Mouse (Mus musculus) urinary bladder, adult 2 months (tissue): ENCODE results near the gene Psors1c2. TPM values are rescaled to one million over a fixed set of nuclear protein-coding genes. Genes with fewer than 3 reads are reported as not detected.

Source experiments
- DNase-seq: peaks from one replicate; pipeline ENCODE4 v3.0.0; 2022; ENCODE audit warnings: low spot score
- polyA plus RNA-seq: library from polyadenylated mRNA; depleted of rRNA; stranded (reverse); fragments of >200 nt; gene quantifications from 2 replicates; pipeline ENCODE4 v1.2.3, GENCODE M21; 2012; rRNA removed

Gene Psors1c2
- polyA plus RNA-seq, 1 experiment = 0.15 TPM

GRCm38 (mm10) chr17:35557351-35557750 is 24.4 kb downstream of the Psors1c2 start:
- DNase-seq = no peak

- no peak for DNase-seq
Observed at GRCm38 (mm10) chr17:35558216-35558615, 25.2 kb downstream of the Psors1c2 start.

- DNase-seq = no peak
Observed at GRCm38 (mm10) chr17:35567150-35567549, 34.1 kb downstream of the Psors1c2 start, which contains the start of gene 2300002M23Rik. Gene 2300002M23Rik, plus strand, starts transcription at chr17:35567450.

GRCm38 (mm10) chr17:35567767-35568166 is 34.8 kb downstream of the Psors1c2 start:
- DNase-seq = no peak

- DNase-seq = no peak
Observed at GRCm38 (mm10) chr17:35569091-35569944, 36.3 kb downstream of the Psors1c2 start.

- no peak for DNase-seq
Observed at GRCm38 (mm10) chr17:35570836-35571235, 37.8 kb downstream of the Psors1c2 start.

GRCm38 (mm10) chr17:35571477-35571876 is 38.5 kb downstream of the Psors1c2 start:
- DNase-seq = no peak

- no peak for DNase-seq
Observed at GRCm38 (mm10) chr17:35578211-35578610, 45.2 kb downstream of the Psors1c2 start.

- no peak for DNase-seq
Observed at GRCm38 (mm10) chr17:35582900-35583299, 49.9 kb downstream of the Psors1c2 start.

Other genes with a start within 250 kb of the Psors1c2 start
- 0.19 TPM in 2 replicates for gene H2-Q1, start 212.8 kb upstream of the Psors1c2 start, polyA plus RNA-seq
- 3.0 and 3.4 TPM in 2 replicates for gene H2-Q2, start 191.0 kb upstream of the Psors1c2 start, polyA plus RNA-seq
- gene H2-Q4, start 153.6 kb upstream of the Psors1c2 start, polyA plus RNA-seq = 69.6 and 78.7 TPM in 2 replicates
- gene H2-Q6, start 108.4 kb upstream of the Psors1c2 start, polyA plus RNA-seq = 31.9 and 38.8 TPM in 2 replicates
- gene H2-Q7, start 94.0 kb upstream of the Psors1c2 start, polyA plus RNA-seq = 56.1 and 64.7 TPM in 2 replicates
- gene H2-Q10, start 63.1 kb upstream of the Psors1c2 start, polyA plus RNA-seq = 0.80 and 1.4 TPM in 2 replicates
- not detected in 2 replicates for gene Pou5f1, start 27.2 kb upstream of the Psors1c2 start, polyA plus RNA-seq
- 9.6 and 11.5 TPM in 2 replicates for gene Tcf19, start 16.4 kb upstream of the Psors1c2 start, polyA plus RNA-seq
- 15.3 and 16.2 TPM in 2 replicates for gene Cchcr1, start 16.1 kb upstream of the Psors1c2 start, polyA plus RNA-seq
- 0.56 and 1.1 TPM in 2 replicates for gene Cdsn, start 18.9 kb downstream of the Psors1c2 start, polyA plus RNA-seq
- not detected in 2 replicates for gene 2300002M23Rik, start 34.2 kb downstream of the Psors1c2 start, polyA plus RNA-seq
- gene Sfta2, start 68.3 kb downstream of the Psors1c2 start, polyA plus RNA-seq = not detected in 2 replicates
- gene Gm9573, start 93.4 kb downstream of the Psors1c2 start, polyA plus RNA-seq = not detected in 2 replicates
- gene Mucl3, start 110.5 kb downstream of the Psors1c2 start, polyA plus RNA-seq = 0.04 and 0.07 TPM in 2 replicates
- 21.3 and 21.8 TPM in 2 replicates for gene Vars2, start 134.4 kb downstream of the Psors1c2 start, polyA plus RNA-seq
- 19.8 and 22.4 TPM in 2 replicates for gene Gtf2h4, start 140.5 kb downstream of the Psors1c2 start, polyA plus RNA-seq
- gene Ddr1, start 171.4 kb downstream of the Psors1c2 start, polyA plus RNA-seq = 20.2 and 28.6 TPM in 2 replicates